Mouse (Mus musculus) lung, postnatal 4 days (tissue): ENCODE results near the gene Sds.
A peak's percentile ranks its signal among the peaks of the same experiment; 100 is the strongest.
"Not testable (repeated sequence)": the region's sequence is repeated elsewhere in the genome, so short reads cannot be mapped to it uniquely, and the experiment has no call there.

Experiments used
- DNase-seq, 2 experiments: peaks; one replicate each; pipeline ENCODE4 v3.0.0; 2021

The Sds gene

GRCm38 (mm10) chr5:120493440-120493839, 17.1 kb downstream of the Sds start:
- DNase-seq: no peak

GRCm38 (mm10) chr5:120493873-120494395, 17.6 kb downstream of the Sds start:
- DNase-seq: no peak

GRCm38 (mm10) chr5:120495064-120495702, 18.9 kb downstream of the Sds start:
- no peak for DNase-seq

- DNase-seq: no peak
Observed at GRCm38 (mm10) chr5:120495703-120496226, 19.4 kb downstream of the Sds start.

GRCm38 (mm10) chr5:120497071-120497470, 20.7 kb downstream of the Sds start:
- DNase-seq: no peak

GRCm38 (mm10) chr5:120499202-120499601, 22.9 kb downstream of the Sds start:
- no peak for DNase-seq

GRCm38 (mm10) chr5:120500609-120501008, 24.3 kb downstream of the Sds start:
- not testable (repeated sequence) for DNase-seq

- no peak for DNase-seq
Observed at GRCm38 (mm10) chr5:120502147-120502621, 25.9 kb downstream of the Sds start.

- no peak for DNase-seq
Observed at GRCm38 (mm10) chr5:120502675-120503143, 26.4 kb downstream of the Sds start.

- DNase-seq: peak; percentile 85 to 86
Observed at GRCm38 (mm10) chr5:120503144-120503795, 26.9 kb downstream of the Sds start, which contains the start of gene Plbd2. Gene Plbd2 (minus strand): TSS chr5:120503625.

- DNase-seq: peak; percentile 75 to 84
Observed at GRCm38 (mm10) chr5:120505368-120505767, 29.0 kb downstream of the Sds start.

- no peak for DNase-seq
Observed at GRCm38 (mm10) chr5:120505781-120506180, 29.5 kb downstream of the Sds start.

GRCm38 (mm10) chr5:120506490-120506889, 30.2 kb downstream of the Sds start:
- no peak for DNase-seq

- no peak for DNase-seq
Observed at GRCm38 (mm10) chr5:120507311-120507710, 31.0 kb downstream of the Sds start.

GRCm38 (mm10) chr5:120510982-120511642, 34.8 kb downstream of the Sds start, which contains the start of gene Slc8b1:
Gene Slc8b1 (plus strand): TSS chr5:120511168.
- DNase-seq: peak; percentile 96 to 98

- DNase-seq: peak; percentile 55 to 63
Observed at GRCm38 (mm10) chr5:120511643-120512220, 35.4 kb downstream of the Sds start.

- no peak for DNase-seq
Observed at GRCm38 (mm10) chr5:120512911-120513555, 36.7 kb downstream of the Sds start.

- peak in 1 of 2 experiments; percentile 30 for DNase-seq
Observed at GRCm38 (mm10) chr5:120514031-120514677, 37.8 kb downstream of the Sds start.

- peak; percentile 75 to 83 for DNase-seq
Observed at GRCm38 (mm10) chr5:120514754-120515153, 38.4 kb downstream of the Sds start.

- DNase-seq: no peak
Observed at GRCm38 (mm10) chr5:120515451-120515850, 39.1 kb downstream of the Sds start.

- DNase-seq: peak; percentile 31 to 46
Observed at GRCm38 (mm10) chr5:120516221-120516984, 40.1 kb downstream of the Sds start.
